Mouse (Mus musculus) ES-E14 (cell line): ENCODE measurements at regions not wholly inside any gene's neighbourhood (a gene's known extent, or its start where the extent isn't known, plus 50 kb on each side); places are given as distances from the start of the nearest gene placed in this dataset.

Experiments used
- DNase-seq: peaks from one replicate; pipeline ENCODE4 v3.0.0-alpha.2; 2013; ENCODE audit warnings: low read depth, low spot score
- H3K27ac ChIP-seq: 2 replicates; pipeline ENCODE4 v1.5.1; 2012; ENCODE audit warnings: low read depth, mild to moderate bottlenecking, low read length, moderate library complexity, mixed read lengths; ENCODE audit not compliant: poor library complexity, insufficient read depth, severe bottlenecking
- H3K36me3 ChIP-seq: 2 replicates; pipeline ENCODE4 v1.6.1; 2012; ENCODE audit warnings: mild to moderate bottlenecking, low read length, moderate library complexity, mixed read lengths; ENCODE audit not compliant: control insufficient read depth, poor library complexity, insufficient read depth, severe bottlenecking
- H3K4me1 ChIP-seq, 2 experiments: fragments of 150-350 bp in 1 of 2; sonication (generic) in 1 of 2; 2 replicates each; pipeline ENCODE4 v1.6.1; 2012; ENCODE audit warnings: low read length in 2 of 2, mild to moderate bottlenecking in 1 of 2, mixed read lengths in 1 of 2; ENCODE audit not compliant: control insufficient read depth in 2 of 2, insufficient read depth in 2 of 2, poor library complexity in 1 of 2
- H3K4me3 ChIP-seq, 2 experiments: fragments of 150-350 bp in 1 of 2; sonication (generic) in 1 of 2; 2 replicates each; pipeline ENCODE4 v1.5.1; 2012; ENCODE audit warnings: low read length in 2 of 2, low read depth in 1 of 2, mild to moderate bottlenecking in 1 of 2, mixed read lengths in 1 of 2; ENCODE audit not compliant: insufficient read depth in 1 of 2, poor library complexity in 1 of 2, severe bottlenecking in 1 of 2
- H3K9ac ChIP-seq: 2 replicates; pipeline ENCODE4 v1.6.1; 2012; ENCODE audit warnings: low read depth, mild to moderate bottlenecking, low read length, mixed read lengths; ENCODE audit not compliant: poor library complexity, insufficient read depth, severe bottlenecking
- H3K9me3 ChIP-seq: fragments of 150-350 bp; sonication (generic); 2 replicates; pipeline ENCODE4 v1.6.1; 2012; ENCODE audit warnings: low read depth, mild to moderate bottlenecking, low read length; ENCODE audit not compliant: control insufficient read depth, insufficient read depth
- CHD2 ChIP-seq: IDR thresholded peaks from 2 replicates; pipeline ENCODE4 v1.6.1; 2014; ENCODE audit warnings: mild to moderate bottlenecking, low read depth, low read length, inconsistent platforms
- HCFC1 ChIP-seq: IDR thresholded peaks from 2 replicates; pipeline ENCODE4 v1.6.1; 2012; ENCODE audit warnings: low read length, inconsistent platforms, borderline replicate concordance; ENCODE audit not compliant: insufficient read depth
- MAFK ChIP-seq: IDR thresholded peaks from 2 replicates; pipeline ENCODE4 v1.6.1; 2014; ENCODE audit warnings: mild to moderate bottlenecking, low read depth, low read length, inconsistent platforms; ENCODE audit not compliant: insufficient read depth
- ZC3H11A ChIP-seq: IDR thresholded peaks from 2 replicates; pipeline ENCODE4 v1.6.1; 2012; ENCODE audit warnings: low read depth, mild to moderate bottlenecking, inconsistent platforms, low read length, borderline replicate concordance
- ZNF384 ChIP-seq: IDR thresholded peaks from 2 replicates; pipeline ENCODE4 v1.6.1; 2012; ENCODE audit warnings: low read depth, low read length, inconsistent platforms
- in situ Hi-C, 2 experiments: fragments of 600-800 bp; cut with MboI; formaldehyde crosslinking; loops; one replicate each; pipeline ENCODE4 v1.15.1; 2025; ENCODE audit warnings: low sequenced_read_pairs in 2 of 2, inconsistent platforms in 1 of 2; ENCODE audit not compliant: unreplicated experiment in 2 of 2

DNA sequence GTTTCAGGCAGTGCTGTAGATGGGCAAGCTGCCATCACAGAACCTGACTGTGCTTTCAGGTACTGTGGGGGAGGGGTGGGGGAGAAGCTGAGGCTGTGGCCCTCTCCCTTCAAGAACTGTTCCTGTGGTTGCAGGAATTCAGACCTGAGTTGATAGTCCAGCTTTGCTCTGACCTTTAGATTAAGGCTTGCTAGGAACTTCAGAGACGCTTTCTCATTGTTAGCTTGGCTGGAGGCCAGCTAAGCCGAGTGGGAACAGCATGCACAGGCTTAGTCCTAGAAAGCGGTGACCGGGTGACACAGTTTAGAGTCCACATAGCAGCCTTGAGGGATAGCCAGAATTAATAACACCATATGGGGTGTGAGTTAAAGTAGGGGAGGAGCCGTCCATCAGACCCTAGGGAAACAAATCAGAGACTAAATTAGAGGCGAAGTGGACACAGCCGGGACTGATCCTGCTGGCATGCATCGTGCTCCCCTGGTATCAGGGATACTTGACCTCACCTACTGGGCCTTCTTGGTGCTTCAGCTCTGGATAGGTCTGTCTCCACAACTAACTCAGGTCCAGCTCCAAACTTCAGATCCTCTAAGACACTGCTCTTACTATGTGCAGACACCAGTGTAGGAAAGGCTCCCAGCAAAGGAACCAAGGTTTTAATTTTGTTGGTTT is 175.7 kb upstream of the Lcorl start:
- H3K9me3 ChIP-seq, result no peaks in the 10 kb centered on the region
- TF ChIP-seq MAFK (no peak), HCFC1 (no peak), CHD2 (no peak), ZNF384 (no peak), ZC3H11A (no peak)
- no peak overlapping the region for H3K27ac ChIP-seq
- no peak overlapping the region for H3K4me3 ChIP-seq
- no peaks in the 10 kb centered on the region for H3K36me3 ChIP-seq
- no peak overlapping the region for H3K9ac ChIP-seq
- H3K4me1 ChIP-seq, result no peaks in the 10 kb centered on the region
- in situ Hi-C loops, result no loop called here
- no peak for DNase-seq

- Histone ChIP-seq H3K27ac (no peak overlapping the region), H3K9ac (no peak overlapping the region), H3K36me3 (no peaks in the 10 kb centered on the region), H3K9me3 (no peaks in the 10 kb centered on the region), H3K4me3 (no peak overlapping the region), H3K4me1 (no peaks in the 10 kb centered on the region)
- no peak for DNase-seq
- TF ChIP-seq MAFK (no peak), CHD2 (no peak), ZC3H11A (no peak), ZNF384 (no peak), HCFC1 (no peak)
- in situ Hi-C loops, result no loop called here
These were observed 174.8 kb upstream of the Lcorl start for GRCm38 (mm10) chr5:46032206-46032605.

GRCm38 (mm10) chr5:46024138-46024537 is 166.7 kb upstream of the Lcorl start:
- in situ Hi-C loops, result no loop called here
- no peak overlapping the region for H3K4me3 ChIP-seq
- H3K4me1 ChIP-seq, result no peaks in the 10 kb centered on the region
- no peak overlapping the region for H3K9ac ChIP-seq
- H3K9me3 ChIP-seq, result no peaks in the 10 kb centered on the region
- no peak for DNase-seq
- TF ChIP-seq HCFC1 (no peak), CHD2 (no peak), ZC3H11A (no peak), MAFK (no peak), ZNF384 (no peak)
- no peaks in the 10 kb centered on the region for H3K36me3 ChIP-seq
- no peak overlapping the region for H3K27ac ChIP-seq

DNA sequence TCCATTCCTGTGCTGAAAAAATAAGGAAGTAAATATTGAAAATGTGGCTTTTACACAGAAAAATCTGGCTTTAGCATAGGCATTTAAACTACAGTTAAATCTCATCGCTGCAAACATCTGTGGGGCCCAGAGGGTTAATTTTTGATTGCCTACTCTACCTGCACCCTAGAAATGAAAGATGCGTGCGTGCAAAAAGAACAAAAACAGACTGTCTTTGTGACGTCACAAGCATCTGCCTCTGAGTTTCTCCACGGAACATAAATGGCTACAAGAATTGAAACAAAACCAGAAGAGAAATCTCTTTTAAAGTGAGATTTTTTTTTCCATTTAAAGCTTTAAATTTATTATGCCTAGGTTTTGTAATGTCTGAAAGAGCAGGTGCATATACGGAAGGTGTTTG is 166.0 kb upstream of the Lcorl start:
- Histone ChIP-seq H3K36me3 (no peaks in the 10 kb centered on the region), H3K9ac (no peak overlapping the region), H3K9me3 (no peaks in the 10 kb centered on the region), H3K4me1 (no peaks in the 10 kb centered on the region), H3K27ac (no peak overlapping the region), H3K4me3 (no peak overlapping the region)
- in situ Hi-C loops, result no loop called here
- TF ChIP-seq CHD2 (no peak), MAFK (no peak), ZC3H11A (no peak), HCFC1 (no peak), ZNF384 (no peak)
- no peak for DNase-seq
